Mouse (Mus musculus): ENCODE measurements at regions not wholly inside any gene's neighbourhood (a gene's known extent, or its start where the extent isn't known, plus 50 kb on each side); places are given as distances from the start of the nearest gene placed in this dataset.
"Not testable (repeated sequence)": the region's sequence is repeated elsewhere in the genome, so short reads cannot be mapped to it uniquely, and the experiment has no call there.

DNA sequence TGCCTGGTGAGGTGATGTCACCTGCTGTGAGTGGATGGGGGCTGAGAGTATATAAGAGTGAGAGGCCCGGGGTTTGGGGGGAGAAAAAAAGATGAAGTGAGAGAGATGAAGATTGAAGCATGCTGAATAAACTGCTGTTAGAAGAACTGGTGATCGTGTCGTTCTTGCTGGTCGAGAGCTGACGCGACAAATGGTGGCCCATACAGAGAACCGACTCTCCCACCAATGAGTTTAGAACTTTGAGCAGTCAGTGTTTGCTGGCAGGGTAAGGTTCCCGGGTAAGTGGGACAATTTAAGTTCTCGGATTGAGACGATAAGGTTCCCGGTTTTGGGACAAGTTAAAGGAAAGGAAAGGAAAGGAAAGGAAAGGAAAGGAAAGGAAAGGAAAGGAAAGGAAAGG lies 83.6 kb upstream of the Kmt2e start:
- not testable (repeated sequence) for TF ChIP-seq CTCF (conservative IDR thresholded peaks at IDR 0.05; ENCODE audit: low read length); NANOG (IDR thresholded peaks at IDR 0.05; ENCODE audit: borderline replicate concordance, low read length); POU5F1 (IDR thresholded peaks at IDR 0.05; ENCODE audit: borderline replicate concordance, low read length)
